Mouse (Mus musculus): ENCODE measurements around the gene Comtd1. TPM values are rescaled to one million over a fixed set of nuclear protein-coding genes. Genes with fewer than 3 reads are reported as not detected.

The Comtd1 gene
- polyA plus RNA-seq, 1 experiment from 2014 or later = 16.1 TPM

DNA sequence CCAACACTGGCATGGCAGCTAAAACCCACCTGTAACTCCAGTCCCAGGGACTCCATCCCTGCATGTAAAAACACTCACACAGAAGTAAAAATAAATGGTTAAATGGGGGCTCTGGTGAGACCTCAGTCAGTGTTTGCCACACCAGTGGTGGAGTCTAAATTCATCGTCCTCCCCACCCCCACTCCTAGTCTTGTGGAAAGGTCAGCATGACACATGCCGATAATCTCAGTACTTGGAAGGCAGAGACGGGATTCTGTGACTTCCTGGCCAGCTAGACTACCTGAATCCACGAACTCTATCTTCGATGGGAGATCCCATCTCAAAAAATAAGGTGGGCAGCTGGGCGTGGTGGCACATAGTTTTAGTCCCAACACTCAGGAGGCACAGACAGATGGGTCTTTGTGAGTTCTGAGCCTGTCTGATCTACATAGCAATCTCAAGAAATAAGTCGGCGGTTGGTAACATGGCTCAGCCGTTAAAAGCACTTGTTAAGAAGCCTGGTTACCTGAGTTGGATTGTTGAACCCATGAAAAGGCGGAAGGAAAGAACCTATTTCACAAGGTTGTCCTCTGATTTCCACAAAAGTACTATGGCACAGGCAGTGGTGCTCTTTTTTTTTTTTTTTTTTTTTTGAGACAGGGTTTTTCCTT is 36.9 kb downstream of the Comtd1 start:
- H3K9ac ChIP-seq = no peak overlapping the region
- no peaks in the 10 kb centered on the region for H3K27me3 ChIP-seq
- H3K27ac ChIP-seq = no peak overlapping the region
- no peak overlapping the region for H3K4me3 ChIP-seq (replicated peaks)
- H3K36me3 ChIP-seq (replicated peaks) = no peaks in the 10 kb centered on the region
- H3K9me3 ChIP-seq = no peaks in the 10 kb centered on the region
- no peaks in the 10 kb centered on the region for H3K4me1 ChIP-seq
- whole genome bisulfite sequencing = 92% methylated on average over 10 of the region's 10 CpGs
- no peak overlapping the region for H3K4me2 ChIP-seq
- no peak for ATAC-seq (ENCODE audit: low FRiP score)

DNA sequence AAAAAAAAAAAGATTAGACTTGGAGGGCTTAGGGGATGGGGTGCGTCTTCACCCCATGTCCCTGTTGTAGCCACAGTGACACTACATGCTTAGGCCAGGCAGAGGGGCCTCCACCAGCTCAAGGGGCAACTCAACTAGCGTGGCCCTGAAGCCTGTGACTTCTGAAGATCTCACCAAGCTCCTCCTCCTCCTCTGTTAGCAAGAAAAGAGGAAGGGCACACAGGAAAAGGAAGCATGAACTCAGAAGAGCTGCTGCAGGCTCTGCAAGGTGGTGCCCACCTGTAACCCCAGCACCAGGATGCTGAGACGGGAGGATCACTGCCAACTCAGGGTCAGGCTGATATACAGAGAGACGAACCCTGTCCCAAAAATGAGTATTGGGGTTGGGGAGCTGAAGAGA is 37.5 kb downstream of the Comtd1 start:
- Histone ChIP-seq H3K36me3 (replicated peaks) (no peaks in the 10 kb centered on the region), H3K4me1 (no peaks in the 10 kb centered on the region), H3K27ac (no peak overlapping the region), H3K27me3 (no peaks in the 10 kb centered on the region), H3K4me3 (replicated peaks) (no peak overlapping the region), H3K9me3 (no peaks in the 10 kb centered on the region), H3K9ac (no peak overlapping the region), H3K4me2 (no peak overlapping the region)
- ATAC-seq (ENCODE audit: low FRiP score) = no peak
- 85% methylated on average over 4 of the region's 4 CpGs for WGBS

DNA sequence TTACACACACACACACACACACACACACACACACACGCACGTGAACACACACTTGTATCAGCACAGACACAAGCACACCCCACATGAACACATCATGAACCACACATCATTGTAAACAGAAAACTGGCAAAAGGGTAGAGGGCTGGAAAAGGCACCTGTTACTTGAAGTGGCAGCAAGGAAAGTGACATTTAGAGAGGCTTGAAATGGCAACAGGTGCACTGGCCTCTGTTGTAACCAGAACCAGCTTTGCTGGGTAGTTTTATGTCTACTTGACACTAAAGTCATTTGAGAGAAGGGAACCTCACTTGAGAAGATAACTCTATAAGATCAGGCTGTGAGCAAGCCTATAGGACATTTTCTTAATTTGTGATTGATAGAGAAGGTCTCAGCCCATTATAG is 39.4 kb downstream of the Comtd1 start:
- Histone ChIP-seq H3K4me1 (no peaks in the 10 kb centered on the region), H3K9me3 (no peaks in the 10 kb centered on the region), H3K4me3 (replicated peaks) (no peak overlapping the region), H3K9ac (no peak overlapping the region), H3K36me3 (replicated peaks) (no peaks in the 10 kb centered on the region), H3K27me3 (no peaks in the 10 kb centered on the region), H3K4me2 (no peak overlapping the region), H3K27ac (no peak overlapping the region)
- 100% methylated on average over 2 of the region's 2 CpGs for WGBS
- no peak for ATAC-seq (ENCODE audit: low FRiP score)

DNA sequence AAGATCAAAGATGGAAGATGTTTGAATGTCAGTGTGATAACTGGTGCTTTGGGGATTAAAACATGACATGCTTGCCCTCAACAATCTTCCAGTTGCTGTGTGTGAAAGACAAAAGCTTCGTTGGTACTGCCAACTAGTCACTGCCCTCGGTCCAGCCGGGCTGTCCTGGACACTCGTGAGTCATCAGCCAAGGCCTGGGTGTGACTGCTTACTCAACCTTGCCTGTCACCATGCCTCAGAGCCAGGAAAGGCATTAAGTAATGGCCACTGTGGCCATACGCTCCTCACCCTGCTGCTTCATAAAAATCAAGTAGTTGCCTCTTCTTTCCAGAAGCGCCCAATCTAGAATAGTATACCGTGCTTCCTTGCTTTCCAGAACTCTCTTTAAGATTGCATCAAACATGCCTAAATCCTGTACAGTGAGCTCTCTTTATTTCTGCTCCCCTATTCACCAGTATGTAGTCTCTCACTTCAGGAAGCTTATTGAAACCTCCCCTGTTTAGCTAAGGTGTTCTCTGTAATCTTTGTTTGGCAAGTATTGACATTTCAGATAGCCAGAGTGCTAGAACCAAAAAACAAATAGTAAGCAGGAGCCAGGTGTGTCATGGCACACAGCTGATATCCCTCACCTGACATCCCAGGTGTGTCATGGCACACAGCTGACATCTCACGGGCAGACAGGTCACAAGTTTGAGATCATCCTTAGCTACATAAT is 40.4 kb downstream of the Comtd1 start:
- Histone ChIP-seq H3K4me1 (no peaks in the 10 kb centered on the region), H3K27ac (no peak overlapping the region), H3K27me3 (no peaks in the 10 kb centered on the region), H3K9me3 (no peaks in the 10 kb centered on the region), H3K4me3 (replicated peaks) (no peak overlapping the region), H3K9ac (no peak overlapping the region), H3K36me3 (replicated peaks) (no peaks in the 10 kb centered on the region), H3K4me2 (no peak overlapping the region)
- no peak for ATAC-seq (ENCODE audit: low FRiP score)
- 89% methylated on average over 8 of the region's 8 CpGs for WGBS

DNA sequence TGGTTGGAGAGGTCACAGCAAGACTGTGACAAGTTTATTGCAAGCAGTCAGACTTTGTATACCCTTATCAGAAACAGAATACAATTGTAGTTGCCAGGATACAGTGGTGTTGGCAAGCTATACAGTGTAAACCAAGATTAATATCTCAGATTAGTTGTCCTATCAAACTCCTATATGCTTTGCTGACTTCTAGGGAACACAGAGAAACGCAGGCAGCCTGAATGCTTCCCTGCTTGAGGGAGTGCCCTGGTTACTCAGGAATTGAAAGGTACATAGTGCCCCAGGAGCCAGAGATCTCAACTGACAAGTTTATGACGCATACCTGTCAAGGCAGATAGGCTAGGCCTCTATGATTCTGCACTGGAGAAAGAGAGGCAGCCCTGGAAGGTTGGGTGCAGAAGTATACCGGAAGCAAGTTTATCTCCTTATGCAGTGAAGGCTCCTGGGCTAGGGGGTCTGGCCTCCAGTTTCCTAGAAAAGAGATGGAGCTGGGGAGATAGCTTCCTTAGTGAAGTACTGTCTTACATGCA is 42.1 kb downstream of the Comtd1 start:
- 85% methylated on average over 3 of the region's 3 CpGs for WGBS
- ATAC-seq (ENCODE audit: low FRiP score) = no peak

DNA sequence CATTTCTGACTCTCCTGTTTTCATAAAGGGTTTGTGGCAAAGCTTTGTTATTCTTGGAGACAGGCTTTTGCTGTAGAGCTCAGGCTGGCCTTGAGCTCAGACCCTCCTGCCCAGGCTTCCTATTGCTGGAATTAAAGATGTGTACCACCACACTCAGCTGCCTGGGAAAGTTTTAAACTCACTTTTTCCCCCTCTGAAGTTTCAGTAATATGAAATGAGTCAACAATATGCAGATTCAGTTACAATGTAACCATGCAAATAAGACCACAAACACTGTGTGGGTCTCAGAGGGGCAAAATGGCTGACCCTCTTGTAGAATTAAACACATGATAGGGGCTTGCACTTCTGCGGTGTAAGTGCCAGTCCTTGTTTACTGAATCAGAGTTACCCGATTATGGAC is 42.6 kb downstream of the Comtd1 start:
- no peaks in the 10 kb centered on the region for H3K27me3 ChIP-seq
- ATAC-seq (ENCODE audit: low FRiP score) = no peak
- H3K4me3 ChIP-seq (replicated peaks) = no peak overlapping the region
- no peaks in the 10 kb centered on the region for H3K4me1 ChIP-seq
- no peak overlapping the region for H3K9ac ChIP-seq
- no peak overlapping the region for H3K4me2 ChIP-seq
- no peak overlapping the region for H3K27ac ChIP-seq
- no peaks in the 10 kb centered on the region; the same call in 1 of the 2 replicates for H3K36me3 ChIP-seq (replicated peaks)
- no peaks in the 10 kb centered on the region for H3K9me3 ChIP-seq
- 86% methylated on average over 2 of the region's 2 CpGs for WGBS

More for the DNA sequence above, 42.1 kb downstream of the Comtd1 start:
- H3K4me1 ChIP-seq = no peaks in the 10 kb centered on the region
- H3K27ac ChIP-seq = no peak overlapping the region
- H3K27me3 ChIP-seq = no peaks in the 10 kb centered on the region
- H3K9ac ChIP-seq = no peak overlapping the region
- no peak overlapping the region for H3K4me3 ChIP-seq (replicated peaks)
- no peak overlapping the region for H3K4me2 ChIP-seq
- H3K9me3 ChIP-seq = no peaks in the 10 kb centered on the region
- no peaks in the 10 kb centered on the region; the same call in 1 of the 2 replicates for H3K36me3 ChIP-seq (replicated peaks)

DNA sequence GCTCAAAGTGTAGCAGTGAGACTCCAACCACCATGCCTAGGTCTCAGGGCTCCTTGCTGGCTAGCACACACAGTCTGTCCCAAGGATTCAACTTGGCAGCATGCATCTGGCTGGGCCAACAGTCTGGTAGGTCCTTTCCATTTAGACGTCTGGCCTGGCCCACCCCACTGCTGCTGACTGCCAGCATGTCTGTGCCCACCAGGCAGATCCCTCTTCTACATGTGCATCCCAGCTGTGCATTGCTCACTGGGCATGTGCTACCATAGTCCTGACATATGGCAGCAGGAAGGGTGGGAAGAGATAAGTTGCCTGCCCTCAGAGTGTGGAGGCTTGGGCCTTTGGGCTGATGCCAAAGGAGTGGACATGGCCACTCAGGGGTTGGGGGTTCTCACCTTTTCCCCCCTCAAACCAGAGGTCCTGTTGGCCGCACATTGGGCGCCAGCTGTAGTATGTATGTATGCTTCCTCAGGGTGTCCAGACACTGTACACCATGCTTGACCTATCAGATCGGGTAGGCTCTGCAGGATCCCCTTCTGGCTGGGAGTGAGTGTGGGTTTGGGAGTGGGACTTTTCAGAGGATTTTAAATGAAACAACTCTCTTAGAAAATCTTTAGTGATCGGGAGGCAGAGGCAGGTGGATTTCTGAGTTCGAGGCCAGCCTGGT is 46.1 kb downstream of the Comtd1 start:
- H3K27me3 ChIP-seq = no peaks in the 10 kb centered on the region
- H3K36me3 ChIP-seq (replicated peaks) = peaks cover 10% of the 10 kb centered on the region
- H3K9ac ChIP-seq = no peak overlapping the region
- H3K4me3 ChIP-seq (replicated peaks) = no peak overlapping the region
- no peak for ATAC-seq (ENCODE audit: low FRiP score)
- no peak overlapping the region for H3K4me2 ChIP-seq
- no peak overlapping the region for H3K27ac ChIP-seq
- H3K9me3 ChIP-seq = no peaks in the 10 kb centered on the region
- H3K4me1 ChIP-seq = no peaks in the 10 kb centered on the region
- WGBS = 93% methylated on average over 6 of the region's 6 CpGs

DNA sequence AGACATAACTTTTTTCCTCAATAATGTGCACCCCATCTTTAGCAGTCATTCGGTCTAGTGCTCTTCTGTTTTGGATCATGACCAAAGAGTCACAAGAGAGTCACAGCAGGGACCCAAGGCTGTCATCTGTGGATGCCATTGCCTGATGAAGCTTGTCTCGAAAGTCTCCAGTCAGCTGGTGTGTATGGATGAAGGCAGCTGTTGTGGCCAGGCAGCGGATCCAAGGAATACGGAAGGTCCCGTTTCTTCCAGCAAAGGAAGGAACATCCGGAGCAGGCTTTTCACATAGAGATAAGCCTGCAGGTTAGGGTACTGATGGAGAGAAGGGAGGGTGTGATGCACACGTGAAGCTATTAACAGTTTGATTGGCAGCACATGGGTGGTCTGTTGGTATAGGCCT is 47.2 kb downstream of the Comtd1 start:
- Histone ChIP-seq H3K4me3 (replicated peaks) (no peak overlapping the region), H3K4me2 (no peak overlapping the region)
- 80% methylated on average over 7 of the region's 7 CpGs for WGBS

DNA sequence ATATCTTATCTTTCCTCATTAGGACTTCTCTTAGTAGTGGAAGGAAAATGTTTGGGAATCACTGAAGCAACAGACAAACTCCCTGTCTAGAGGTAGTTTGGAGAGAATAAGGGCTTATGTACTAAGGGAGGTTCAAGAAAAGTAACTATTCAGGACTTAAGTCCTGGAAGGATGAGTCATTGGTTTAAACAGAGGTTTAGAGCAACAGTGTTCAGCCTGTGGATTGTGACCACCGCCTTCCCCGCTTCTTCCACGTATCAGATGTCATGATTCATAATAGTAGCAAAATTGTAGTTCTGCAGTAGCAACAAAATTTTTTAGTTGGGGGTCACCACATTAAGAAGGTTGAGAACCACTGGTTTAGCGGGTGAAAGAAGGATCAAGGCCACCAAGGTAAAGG is 48.1 kb downstream of the Comtd1 start:
- H3K36me3 ChIP-seq (replicated peaks) = peaks cover 10% of the 10 kb centered on the region
- WGBS = 97% methylated on average over 4 of the region's 4 CpGs
- no peak overlapping the region for H3K27ac ChIP-seq
- no peak overlapping the region for H3K9ac ChIP-seq
- H3K4me1 ChIP-seq = no peaks in the 10 kb centered on the region
- no peak for ATAC-seq (ENCODE audit: low FRiP score)
- H3K4me2 ChIP-seq = no peak overlapping the region
- no peaks in the 10 kb centered on the region for H3K9me3 ChIP-seq
- no peaks in the 10 kb centered on the region for H3K27me3 ChIP-seq
- no peak overlapping the region for H3K4me3 ChIP-seq (replicated peaks)

More for the DNA sequence above, 47.2 kb downstream of the Comtd1 start:
- H3K9me3 ChIP-seq = no peaks in the 10 kb centered on the region
- H3K9ac ChIP-seq = no peak overlapping the region
- no peak overlapping the region for H3K27ac ChIP-seq
- no peaks in the 10 kb centered on the region for H3K27me3 ChIP-seq
- peaks cover 10% of the 10 kb centered on the region for H3K36me3 ChIP-seq (replicated peaks)
- ATAC-seq (ENCODE audit: low FRiP score) = no peak
- H3K4me1 ChIP-seq = no peaks in the 10 kb centered on the region

Other genes with a start within 250 kb of the Comtd1 start
- gene Dupd1, start 134.4 kb downstream of the Comtd1 start, polyA plus RNA-seq (2016; fragmentation: Nextera tagmentation; extraction: Ambion mirVana) = not detected in 2 replicates
- gene Samd8, start 98.4 kb downstream of the Comtd1 start, polyA plus RNA-seq (2016; fragmentation: Nextera tagmentation; extraction: Ambion mirVana) = 13.9 and 17.0 TPM in 2 replicates
- gene Dusp13, start 97.8 kb downstream of the Comtd1 start, polyA plus RNA-seq (2016; fragmentation: Nextera tagmentation; extraction: Ambion mirVana) = not detected in 2 replicates
- gene Vdac2, start 23.7 kb downstream of the Comtd1 start, polyA plus RNA-seq (2016; fragmentation: Nextera tagmentation; extraction: Ambion mirVana) = 238 and 247 TPM in 2 replicates
- 10.9 and 13.8 TPM in 2 replicates for gene Zfp503, start 140.6 kb upstream of the Comtd1 start, polyA plus RNA-seq (2016; fragmentation: Nextera tagmentation; extraction: Ambion mirVana)
- 0.22 TPM in 1 of 2 replicates, not detected in the other for gene Lrmda, start 170.7 kb upstream of the Comtd1 start, polyA plus RNA-seq (2016; fragmentation: Nextera tagmentation; extraction: Ambion mirVana)

Measured in forebrain, embryonic 12.5 days (tissue).